ENCODE assay signal across 9 mouse cellular contexts in genomic region chr11:68850862-68851261, GRCm38 (mm10). TPM values are rescaled to one million over a fixed set of nuclear protein-coding genes. Genes with fewer than 3 reads are reported as not detected.
DNase-seq lines count a peak whose midpoint lies in the region; ATAC-seq and TF ChIP-seq lines count a peak whose summit lies in the region.
"Had no signal": no experiment of that assay in that cellular context is flagged by ENCODE, and none has a peak within 500 bp of the region (broad histone marks: within the 10 kb centered on the region; RNA-seq: fewer than 3 reads in every experiment).

No protein-coding gene starts in this region.

- peaks cover 50% of the 10 kb centered on the region for H3K4me1 ChIP-seq in erythroblast, embryonic 14.5 days (ENCODE audit: control insufficient read depth)
- peaks cover 20% of the 10 kb centered on the region for H3K4me1 ChIP-seq in intestine, embryonic 14.5 days (replicated peaks; ENCODE audit: control insufficient read depth, insufficient read depth, low read length)
- peaks cover 48% of the 10 kb centered on the region for H3K4me1 ChIP-seq in liver, postnatal 0 days (ENCODE audit: insufficient read depth)
- peaks cover 3% of the 10 kb centered on the region; the same call in 1 of the 2 replicates for H3K4me1 ChIP-seq in thymus, adult 2 months (replicated peaks; ENCODE audit: control insufficient read depth, insufficient read depth, low read length)

- H3K4me3 ChIP-seq in erythroblast, embryonic 14.5 days (replicated peaks), result peak overlapping the region; percentile 97
- peak overlapping the region; percentile 81 for H3K4me3 ChIP-seq in left cerebral cortex, adult 2 months
- no peak overlapping the region for H3K4me3 ChIP-seq in intestine, embryonic 14.5 days (ENCODE audit: low read depth, low read length)
- peak overlapping the region; percentile 86 for H3K4me3 ChIP-seq in liver, postnatal 0 days (ENCODE audit: low read depth, low read length)
- no peak overlapping the region for H3K4me3 ChIP-seq in thymus, adult 2 months (ENCODE audit: control insufficient read depth, insufficient read depth, low read length)

- 77% methylated on average over 7 of the region's 7 CpGs for WGBS in intestine, embryonic 14.5 days
- 59% methylated on average over 7 of the region's 7 CpGs for WGBS in liver, postnatal 0 days (ENCODE audit: insufficient replicate concordance)
- WGBS in thymus, adult 2 months, result 93% methylated on average over 7 of the region's 7 CpGs

- no peak for TF ChIP-seq EP300 in liver, postnatal 0 days (IDR thresholded peaks at IDR 0.05; ENCODE audit: low read depth)

- no peaks in the 10 kb centered on the region for H3K9me3 ChIP-seq in erythroblast, embryonic 14.5 days (ENCODE audit: control insufficient read depth, low read length)
- no peaks in the 10 kb centered on the region for H3K9me3 ChIP-seq in intestine, embryonic 14.5 days (ENCODE audit: control insufficient read depth, low read length)
- no peaks in the 10 kb centered on the region for H3K9me3 ChIP-seq in liver, postnatal 0 days (ENCODE audit: low read length)

- TF ChIP-seq CTCF in left cerebral cortex, adult 2 months (IDR thresholded peaks at IDR 0.05), result no peak
- no peak for TF ChIP-seq CTCF in liver, postnatal 0 days (IDR thresholded peaks at IDR 0.05; ENCODE audit: low read depth)
- no peak for TF ChIP-seq CTCF in thymus, adult 2 months (IDR thresholded peaks at IDR 0.05; ENCODE audit: borderline replicate concordance, control insufficient read depth, extremely low read depth, insufficient read depth, low read length, poor library complexity)

- no peak for ATAC-seq in erythroblast, adult 5-6 weeks (replicated peaks; ENCODE audit: low FRiP score, poor library complexity, severe bottlenecking)
- ATAC-seq in intestine, embryonic 14.5 days (replicated peaks; ENCODE audit: low FRiP score, low TSS enrichment, low read depth), result no peak
- no peak for ATAC-seq in liver, postnatal 0 days

- H3K36me3 ChIP-seq in erythroblast, embryonic 14.5 days (ENCODE audit: control insufficient read depth), result peaks cover 21% of the 10 kb centered on the region
- H3K36me3 ChIP-seq in intestine, embryonic 14.5 days (ENCODE audit: control insufficient read depth, insufficient read depth, low read length), result no peaks in the 10 kb centered on the region
- 0 out of 2 replicates have a peak, but pooled peaks cover 3% of the 10 kb centered on the region for H3K36me3 ChIP-seq in liver, postnatal 0 days (replicated peaks; ENCODE audit: insufficient read depth, low read length)
- no peaks in the 10 kb centered on the region for H3K36me3 ChIP-seq in thymus, adult 2 months (ENCODE audit: control insufficient read depth, insufficient read depth, low read length)

- TF ChIP-seq POLR2A in thymus, adult 2 months (IDR thresholded peaks at IDR 0.05; ENCODE audit: control insufficient read depth, extremely low read depth, insufficient read depth, low read length, poor library complexity), result no peak

- intact Hi-C loops in left cerebral cortex, adult 2 months (cut with DNase I), result loop anchor here (5.0 kb wide), 1 partner anchor 159 kb away; the partner anchor contains the start of gene Myh10
- intact Hi-C loops in left cerebral cortex, postnatal 10 days (cut with DNase I), result no loop called here

- H3K4me2 ChIP-seq in intestine, embryonic 14.5 days (ENCODE audit: low read length), result peak overlapping the region; percentile 91
- H3K4me2 ChIP-seq in liver, postnatal 0 days (ENCODE audit: low read depth, low read length), result peak overlapping the region; percentile 75

- H3K27ac ChIP-seq in left cerebral cortex, adult 2 months, result no peak overlapping the region
- no peak overlapping the region for H3K27ac ChIP-seq in intestine, embryonic 14.5 days (ENCODE audit: low read depth)
- no peak overlapping the region for H3K27ac ChIP-seq in liver, postnatal 0 days (ENCODE audit: low read depth)
- H3K27ac ChIP-seq in thymus, adult 2 months (ENCODE audit: control insufficient read depth, insufficient read depth, low read length), result no peak overlapping the region

- no peak overlapping the region for H3K9ac ChIP-seq in intestine, embryonic 14.5 days (ENCODE audit: low read length)
- H3K9ac ChIP-seq in liver, postnatal 0 days (replicated peaks), result no peak overlapping the region

- H3K27me3 ChIP-seq in erythroblast, embryonic 14.5 days (ENCODE audit: control insufficient read depth), result no peaks in the 10 kb centered on the region
- no peaks in the 10 kb centered on the region for H3K27me3 ChIP-seq in intestine, embryonic 14.5 days (replicated peaks; ENCODE audit: control insufficient read depth, insufficient read depth, low read length)
- H3K27me3 ChIP-seq in liver, postnatal 0 days (ENCODE audit: insufficient read depth, low read length), result no peaks in the 10 kb centered on the region
- no peaks in the 10 kb centered on the region for H3K27me3 ChIP-seq in thymus, adult 2 months (ENCODE audit: control insufficient read depth, insufficient read depth, low read length)

- no peak for DNase-seq in left cerebral cortex, adult 2 months (ENCODE audit: extremely low spot score in 1 of 2, low spot score in 2 of 2)
- DNase-seq in left cerebral cortex, postnatal 10 days (ENCODE audit: extremely low spot score in 1 of 2, low spot score in 2 of 2), result no peak
- DNase-seq in intestine, embryonic 14.5 days (ENCODE audit: low spot score), result no peak
- no peak for DNase-seq in liver, postnatal 0 days
- DNase-seq in adrenal gland, adult 2 months, result no peak
- no peak for DNase-seq in thymus, adult 2 months

RNA-seq across cellular contexts. Expression of gene Ndel1, which starts 20.8 kb away (rescaled TPM):
- polyA plus RNA-seq in erythroblast, embryonic 14.5 days (2012), result 6.3 and 6.6 TPM in 2 replicates
- 26.3 and 30.7 TPM in 2 replicates for total RNA-seq in erythroblast, adult 5-6 weeks (2015; ENCODE audit: low replicate concordance)
- 54.4 and 55.6 TPM in 2 replicates for total RNA-seq in erythroblast, adult 5-6 weeks (2017; ENCODE audit: low replicate concordance)
- total RNA-seq in left cerebral cortex, adult 2 months (2021), result 100 to 1,000 TPM; 108 to 115 TPM
- total RNA-seq in left cerebral cortex, postnatal 10 days (2021), result 10 to 100 TPM; 91.6 to 95.6 TPM
- polyA plus RNA-seq in intestine, embryonic 14.5 days (2014; fragmentation: Nextera tagmentation; extraction: Ambion mirVana), result 60.0 and 60.3 TPM in 2 replicates
- 32.8 and 33.8 TPM in 2 replicates for polyA plus RNA-seq in liver, postnatal 0 days (2015; fragmentation: Nextera tagmentation; extraction: Ambion mirVana)
- 10 to 100 TPM; 60.6 to 98.0 TPM for total RNA-seq in adrenal gland, adult 2 months (2021)
- 156 and 186 TPM in 2 replicates for polyA plus RNA-seq in adrenal gland, adult 2 months (2012; rRNA removed)
- polyA plus RNA-seq in thymus, adult 2 months (2012; rRNA removed), result 51.3 and 57.0 TPM in 2 replicates

RNA-seq across cellular contexts. Expression of gene Rnf222, which starts 37.5 kb away (rescaled TPM):
- polyA plus RNA-seq in erythroblast, embryonic 14.5 days (2012), result 0.01 TPM in 1 of 2 replicates, not detected in the other
- total RNA-seq in erythroblast, adult 5-6 weeks (2015; ENCODE audit: low replicate concordance), result not detected in 2 replicates
- total RNA-seq in erythroblast, adult 5-6 weeks (2017; ENCODE audit: low replicate concordance), result not detected in 2 replicates
- total RNA-seq in left cerebral cortex, adult 2 months (2021), result not detected
- total RNA-seq in left cerebral cortex, postnatal 10 days (2021), result not detected
- 0.07 and 0.11 TPM in 2 replicates for polyA plus RNA-seq in intestine, embryonic 14.5 days (2014; fragmentation: Nextera tagmentation; extraction: Ambion mirVana)
- polyA plus RNA-seq in liver, postnatal 0 days (2015; fragmentation: Nextera tagmentation; extraction: Ambion mirVana), result 0.02 and 0.07 TPM in 2 replicates
- under 1 TPM in 1 of 2 experiments, not detected in 1; 0.09 TPM for total RNA-seq in adrenal gland, adult 2 months (2021)
- polyA plus RNA-seq in adrenal gland, adult 2 months (2012; rRNA removed), result 0.23 and 0.39 TPM in 2 replicates
- 0.04 TPM in 1 of 2 replicates, not detected in the other for polyA plus RNA-seq in thymus, adult 2 months (2012; rRNA removed)
- polyA plus RNA-seq: limb, embryonic 11.5 days had no signal

RNA-seq across cellular contexts. Expression of gene Rpl26, which starts 50.5 kb away (rescaled TPM):
- polyA plus RNA-seq in erythroblast, embryonic 14.5 days (2012), result 7.0 and 11.1 TPM in 2 replicates
- total RNA-seq in erythroblast, adult 5-6 weeks (2015; ENCODE audit: low replicate concordance), result 757 and 872 TPM in 2 replicates
- total RNA-seq in erythroblast, adult 5-6 weeks (2017; ENCODE audit: low replicate concordance), result 762 and 834 TPM in 2 replicates
- total RNA-seq in left cerebral cortex, adult 2 months (2021), result 100 to 1,000 TPM; 727 to 749 TPM
- total RNA-seq in left cerebral cortex, postnatal 10 days (2021), result 100 to 1,000 TPM; 701 to 756 TPM
- polyA plus RNA-seq in intestine, embryonic 14.5 days (2014; fragmentation: Nextera tagmentation; extraction: Ambion mirVana), result 1,271 and 1,334 TPM in 2 replicates
- 531 and 540 TPM in 2 replicates for polyA plus RNA-seq in liver, postnatal 0 days (2015; fragmentation: Nextera tagmentation; extraction: Ambion mirVana)
- total RNA-seq in adrenal gland, adult 2 months (2021), result 1,000 to 10,000 TPM; 1,114 to 1,327 TPM
- polyA plus RNA-seq in adrenal gland, adult 2 months (2012; rRNA removed), result 146 and 179 TPM in 2 replicates
- polyA plus RNA-seq in thymus, adult 2 months (2012; rRNA removed), result 869 and 1,133 TPM in 2 replicates

Comparison
In these comparisons a context has a peak if more than half of its experiments do, and no peak if none do; other contexts are left out.
1. H3K4me3 ChIP-seq: peak in erythroblast, embryonic 14.5 days (single experiment), left cerebral cortex, adult 2 months (single experiment) and liver, postnatal 0 days (single experiment); none in intestine, embryonic 14.5 days (single experiment) and thymus, adult 2 months (single experiment).
2. RNA of gene Rpl26, which starts 50.5 kb away (polyA plus RNA-seq): 1,271 to 1,334 TPM in intestine, embryonic 14.5 days, 869 to 1,133 TPM in thymus, adult 2 months, 531 to 540 TPM in liver, postnatal 0 days and 146 to 179 TPM in adrenal gland, adult 2 months; 7.0 to 11.1 TPM in erythroblast, embryonic 14.5 days; every median in the first group is over 10 times any median in the second.